Mouse (Mus musculus) layer of hippocampus, adult 8-10 months (tissue): ENCODE measurements around the gene Akirin1. TPM values are rescaled to one million over a fixed set of nuclear protein-coding genes. Genes with fewer than 3 reads are reported as not detected.

Experiments used
- DNase-seq, 2 experiments: peaks; one replicate each; pipeline ENCODE4 v3.0.0; 2022; ENCODE audit warnings: low spot score in 2 of 2
- total RNA-seq, 4 experiments: library from RNA; stranded (reverse); gene quantifications; 2 replicates each; pipeline ENCODE4 v1.2.4; 2022

Akirin1 gene
- 10 to 100 TPM; 54.7 to 59.0 (median 56.9) TPM for total RNA-seq

DNA sequence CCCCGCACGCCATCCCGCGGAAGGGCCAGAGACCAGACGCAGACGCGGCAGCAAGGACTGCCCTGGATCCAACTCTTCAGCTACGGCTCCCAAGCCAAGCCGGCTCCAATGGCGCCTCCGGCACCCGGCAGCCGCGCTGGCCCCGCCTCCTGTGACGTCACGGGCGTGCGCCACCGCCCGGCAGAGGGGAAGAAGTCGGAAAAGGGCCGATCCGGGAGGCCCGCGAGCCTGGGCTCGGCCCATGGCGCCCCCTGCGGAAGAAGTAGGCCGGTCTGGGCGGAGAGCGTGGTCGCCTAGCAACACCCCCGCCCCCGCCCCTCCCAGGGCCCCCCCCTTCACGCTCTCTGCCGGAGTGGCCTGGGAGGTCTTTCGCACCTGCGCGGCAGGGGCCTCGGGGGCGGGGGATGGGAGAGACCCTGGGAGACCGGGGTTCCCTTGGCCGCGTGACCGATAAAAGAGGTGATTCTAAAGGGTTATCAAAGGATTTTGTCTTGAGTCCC lies at the start of gene Akirin1:
Gene Akirin1 (minus strand): TSS at position 194 of the 500 bp plus-strand sequence.
- DNase-seq, result peak; percentile 93 to 97

DNA sequence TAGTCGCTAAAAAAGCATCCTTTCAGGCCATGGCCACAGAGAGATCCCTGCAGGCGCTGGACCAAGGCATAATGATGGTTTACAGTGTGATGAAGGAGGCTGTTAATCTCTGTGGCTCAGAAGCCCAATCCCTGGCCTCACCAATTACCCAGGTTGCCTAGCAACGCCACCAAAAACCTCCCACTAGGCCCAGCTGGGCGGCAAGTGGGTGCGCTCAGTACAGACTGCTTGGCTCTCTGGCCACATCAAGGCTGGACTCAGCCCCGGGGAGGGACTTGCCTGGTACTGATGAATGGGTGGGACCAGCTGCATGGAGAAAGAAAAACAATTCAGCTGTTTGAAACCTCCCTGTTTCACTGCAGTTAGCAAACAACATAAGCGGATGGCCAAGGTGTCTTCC lies 47.7 kb upstream of the Akirin1 start:
- peak; percentile 84 to 90 for DNase-seq

- no peak for DNase-seq
Observed at GRCm38 (mm10) chr4:123797403-123797802, 47.3 kb upstream of the Akirin1 start.

DNA sequence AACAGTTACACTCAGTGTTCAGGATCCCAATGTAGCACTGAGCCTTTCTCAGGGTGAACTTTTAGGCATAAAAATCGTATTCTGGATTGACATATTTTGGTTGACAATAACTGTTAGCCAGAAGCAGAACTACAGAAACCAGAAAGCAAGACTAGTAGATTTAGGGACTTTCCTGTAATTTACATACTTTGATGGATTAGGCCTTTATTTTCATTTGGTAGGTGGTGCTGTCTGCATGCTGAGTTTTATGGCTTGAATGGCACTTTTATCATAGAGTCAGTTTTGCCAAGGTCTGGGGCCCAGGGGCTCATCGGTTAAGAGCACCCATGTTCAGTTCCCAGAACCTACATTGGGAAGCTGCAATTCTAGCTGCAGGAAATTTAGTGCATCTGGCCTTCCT lies 44.9 kb upstream of the Akirin1 start:
- DNase-seq, result no peak

- DNase-seq, result no peak
Observed at GRCm38 (mm10) chr4:123793136-123793535, 43.0 kb upstream of the Akirin1 start.

DNA sequence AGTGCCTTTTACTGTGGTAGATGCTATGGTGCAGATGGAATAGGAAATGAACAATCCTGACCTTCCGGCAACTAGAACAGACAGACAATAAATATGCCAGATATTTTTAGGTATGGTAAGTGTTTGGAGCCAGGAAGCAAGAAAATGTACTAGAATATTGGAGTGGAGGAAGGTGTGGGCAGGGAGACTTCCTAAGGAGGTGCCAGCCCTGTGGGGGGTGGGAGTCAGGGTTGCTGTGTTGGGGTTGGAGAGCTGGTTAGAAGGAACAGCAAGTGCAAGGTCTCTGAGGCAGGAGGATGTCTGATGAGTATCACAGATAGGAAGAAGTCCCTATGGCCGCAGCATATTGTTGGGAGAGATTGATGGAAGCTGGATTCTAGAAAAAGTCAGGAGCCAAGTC lies 42.5 kb upstream of the Akirin1 start:
- no peak for DNase-seq

DNA sequence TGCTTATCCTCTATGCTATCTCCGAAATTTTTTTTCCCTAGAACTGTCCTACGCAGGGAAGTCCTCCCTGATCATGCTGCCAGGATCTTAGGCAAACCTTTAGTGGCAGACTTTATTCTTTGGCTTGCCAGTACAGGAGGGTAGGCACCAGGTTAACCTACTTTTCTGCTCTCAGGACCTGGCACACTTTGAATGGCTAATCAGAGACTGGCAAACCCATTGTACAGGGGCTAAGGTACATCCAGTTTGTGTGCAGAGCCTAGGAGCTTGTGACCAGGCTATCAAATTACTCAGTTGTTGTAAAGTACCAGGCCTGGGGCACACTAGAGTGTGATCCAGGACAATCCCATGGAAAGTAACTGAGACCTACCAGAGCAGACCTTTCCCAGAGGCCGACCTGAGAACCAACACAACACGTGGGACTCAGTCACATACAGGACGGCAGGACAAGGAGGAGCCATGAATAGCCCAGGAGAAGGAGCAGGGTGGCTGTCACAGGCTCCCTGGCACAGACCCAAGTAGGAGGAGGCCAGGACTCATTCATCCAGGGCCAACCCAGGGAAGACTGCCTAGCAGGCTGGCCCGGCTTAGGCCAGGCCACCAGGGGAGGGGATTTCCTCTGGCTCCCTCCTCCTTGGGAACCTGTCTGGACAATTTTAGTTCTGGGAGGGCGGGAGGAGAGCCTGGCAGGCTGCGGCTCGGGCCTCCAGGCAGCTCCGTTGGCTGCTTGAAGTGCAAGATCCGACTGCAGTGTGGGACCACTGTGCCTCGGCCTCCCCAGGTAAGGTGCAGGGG lies 37.2 kb upstream of the Akirin1 start, which contains the start of gene Rhbdl2:
Gene Rhbdl2 (plus strand): TSS at position 684 of the 795 bp plus-strand sequence.
- DNase-seq, result peak; percentile 37 to 41

DNA sequence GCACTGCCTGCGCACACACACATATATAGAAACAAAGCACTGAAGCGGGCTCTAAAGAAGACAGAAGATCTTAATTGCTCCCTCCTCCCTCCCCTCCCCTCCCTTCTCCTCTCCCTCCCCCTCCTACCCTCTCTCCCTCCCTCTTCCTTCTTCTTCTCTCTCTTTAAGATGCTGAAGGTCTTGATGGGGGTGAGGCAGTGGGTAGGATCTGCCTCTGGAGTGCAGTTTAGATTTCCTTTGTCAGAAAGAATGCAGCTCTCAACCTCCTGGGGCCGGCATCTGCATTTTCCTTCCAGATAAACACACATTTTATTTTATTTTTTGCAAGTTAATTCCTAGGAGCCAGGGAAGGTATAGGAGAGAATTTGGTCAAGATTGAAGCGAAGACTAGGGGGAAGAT lies 18.1 kb upstream of the Akirin1 start:
- no peak for DNase-seq

DNA sequence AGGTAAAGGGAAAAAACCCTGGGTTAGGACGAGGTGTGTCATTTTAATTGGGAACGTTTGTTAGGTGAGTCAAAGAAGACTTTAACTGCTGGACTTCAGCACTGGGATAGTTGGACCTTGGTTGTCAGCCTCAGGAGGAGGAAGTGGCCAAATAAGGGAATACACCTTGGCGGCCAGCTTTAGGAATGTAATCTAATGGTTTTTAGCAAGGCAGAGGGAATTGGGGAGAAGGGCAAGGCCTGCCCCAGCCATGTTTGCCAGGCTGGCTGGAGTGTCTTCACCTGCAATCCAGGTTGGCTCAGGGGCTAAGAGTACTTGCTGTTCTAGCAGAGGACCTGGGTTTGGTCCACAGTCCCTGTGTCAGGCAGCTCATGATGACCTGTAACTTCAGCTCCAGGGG lies 17.7 kb upstream of the Akirin1 start:
- DNase-seq, result no peak

DNA sequence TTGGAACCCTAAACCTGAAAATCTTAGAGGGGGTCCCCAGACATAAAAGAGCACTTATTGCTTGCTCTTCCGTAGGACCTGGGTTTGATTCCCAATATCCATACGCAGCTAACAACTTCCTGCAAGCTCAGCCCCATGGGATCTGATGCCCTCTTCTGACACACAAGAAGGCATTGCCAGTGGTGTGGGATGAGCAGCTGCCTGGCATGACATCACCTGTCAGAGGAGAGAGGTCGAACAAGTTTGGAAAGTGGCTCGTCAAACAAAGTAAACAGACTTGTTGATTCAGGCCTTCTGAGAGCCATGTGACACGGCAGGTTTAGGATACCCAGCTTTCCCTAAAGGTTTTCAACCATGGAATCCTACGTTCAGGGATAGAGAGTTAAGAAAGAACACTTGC lies 14.9 kb upstream of the Akirin1 start:
- no peak for DNase-seq

- no peak for DNase-seq
Observed at GRCm38 (mm10) chr4:123758306-123758705, 8.2 kb upstream of the Akirin1 start.

- DNase-seq, result peak in 1 of 2 experiments; percentile 16
Observed at GRCm38 (mm10) chr4:123750707-123751312, 665 bp upstream of the Akirin1 start.

GRCm38 (mm10) chr4:123749484-123750130 lies 538 bp downstream of the Akirin1 start:
- DNase-seq, result no peak

- no peak for DNase-seq
Observed at GRCm38 (mm10) chr4:123748726-123749415, 1.3 kb downstream of the Akirin1 start.

GRCm38 (mm10) chr4:123745221-123745775 lies 4.8 kb downstream of the Akirin1 start:
- DNase-seq, result no peak

DNA sequence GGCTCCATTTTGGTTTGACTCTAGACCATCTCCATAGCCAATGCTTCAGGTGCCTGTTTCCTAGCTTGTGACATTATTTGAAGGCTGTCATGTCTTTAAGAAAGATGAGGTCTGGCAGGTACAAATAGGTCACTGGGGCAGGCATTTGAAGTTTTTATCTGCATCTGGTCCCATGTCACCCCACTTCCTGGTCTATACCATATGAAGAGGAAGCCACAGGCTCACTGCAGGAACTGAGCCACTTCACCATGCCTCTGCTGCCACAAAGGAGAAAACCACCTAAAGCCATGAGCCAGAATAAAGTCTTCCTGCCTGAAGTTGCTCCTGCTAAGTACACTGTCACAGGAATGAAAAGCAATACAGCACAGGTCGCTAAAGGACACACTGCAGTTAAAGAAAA lies 7.3 kb downstream of the Akirin1 start:
- DNase-seq, result no peak

GRCm38 (mm10) chr4:123738708-123739107 lies 11.4 kb downstream of the Akirin1 start:
- DNase-seq, result no peak

- DNase-seq, result no peak
Observed at GRCm38 (mm10) chr4:123733532-123733931, 16.6 kb downstream of the Akirin1 start.

- DNase-seq, result no peak
Observed at GRCm38 (mm10) chr4:123732921-123733320, 17.2 kb downstream of the Akirin1 start.

DNA sequence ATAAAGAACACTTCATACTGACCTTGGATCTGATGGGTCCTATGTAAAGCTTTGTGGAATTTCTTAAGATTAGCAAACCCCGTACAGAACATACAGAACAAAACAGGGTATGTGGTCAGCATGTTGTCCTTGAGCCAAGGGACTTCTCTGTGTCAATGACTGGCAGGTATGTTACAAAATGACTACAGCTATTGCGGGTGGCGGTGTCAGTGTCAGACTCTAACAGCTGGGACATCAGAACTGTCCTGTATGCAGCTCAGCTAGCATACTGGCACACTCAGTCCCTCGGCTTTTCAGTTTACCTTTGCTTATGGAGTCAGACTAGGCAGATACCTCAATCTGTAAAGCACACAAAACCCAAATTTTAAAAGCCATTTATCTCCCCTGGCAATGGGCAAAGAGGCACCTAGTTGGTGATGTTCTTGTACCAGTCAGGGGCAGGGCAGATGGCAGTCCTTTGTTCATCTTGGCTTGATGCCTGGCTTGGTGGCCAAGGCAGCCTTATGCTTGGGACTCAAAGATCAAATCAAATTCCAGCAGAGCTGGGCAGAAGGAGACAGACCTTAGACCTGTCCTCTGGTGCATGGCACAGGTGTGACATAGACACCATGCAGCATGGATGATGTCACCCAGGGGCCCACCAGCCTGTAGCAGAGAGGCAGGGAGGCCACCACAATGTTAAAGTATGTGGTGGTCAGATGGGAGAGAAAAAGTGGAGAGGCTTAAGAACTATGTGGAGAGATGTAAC lies 17.8 kb downstream of the Akirin1 start:
- DNase-seq, result no peak
